Mouse (Mus musculus): ENCODE results near the gene Matk. TPM values are rescaled to one million over a fixed set of nuclear protein-coding genes. Genes with fewer than 3 reads are reported as not detected.
"Not testable (repeated sequence)": the region's sequence is repeated elsewhere in the genome, so short reads cannot be mapped to it uniquely, and the experiment has no call there.

Matk gene
- 100 to 1,000 TPM; 260 to 267 TPM for total RNA-seq (2021)
- long read RNA-seq, experiment 1, transcript Matk-209 (6 exons, 860 nt), result minor isoform, 6 of 323 reads
- long read RNA-seq, experiment 1, transcript Matk-205 (13 exons, 1,841 nt), result minor isoform, 26 of 323 reads
- long read RNA-seq, experiment 1, transcript Matk-201 (13 exons, 2,228 nt), result major isoform, 113 of 323 reads
- long read RNA-seq, experiment 1, partial matches to known transcripts, result 37 of 323 reads
- long read RNA-seq, experiment 1, other reads (novel, unspliced or antisense), result 136 of 323 reads
- long read RNA-seq, experiment 2, transcript Matk-201 (13 exons, 2,228 nt), result major isoform, 126 of 361 reads
- long read RNA-seq, experiment 2, transcript Matk-205 (13 exons, 1,841 nt), result minor isoform, 28 of 361 reads
- long read RNA-seq, experiment 2, transcript Matk-203 (13 exons, 1,916 nt), result minor isoform, 7 of 361 reads
- long read RNA-seq, experiment 2, transcript Matk-209 (6 exons, 860 nt), result minor isoform, 12 of 361 reads
- long read RNA-seq, experiment 2, partial matches to known transcripts, result 26 of 361 reads
- long read RNA-seq, experiment 2, other reads (novel, unspliced or antisense), result 158 of 361 reads

DNA sequence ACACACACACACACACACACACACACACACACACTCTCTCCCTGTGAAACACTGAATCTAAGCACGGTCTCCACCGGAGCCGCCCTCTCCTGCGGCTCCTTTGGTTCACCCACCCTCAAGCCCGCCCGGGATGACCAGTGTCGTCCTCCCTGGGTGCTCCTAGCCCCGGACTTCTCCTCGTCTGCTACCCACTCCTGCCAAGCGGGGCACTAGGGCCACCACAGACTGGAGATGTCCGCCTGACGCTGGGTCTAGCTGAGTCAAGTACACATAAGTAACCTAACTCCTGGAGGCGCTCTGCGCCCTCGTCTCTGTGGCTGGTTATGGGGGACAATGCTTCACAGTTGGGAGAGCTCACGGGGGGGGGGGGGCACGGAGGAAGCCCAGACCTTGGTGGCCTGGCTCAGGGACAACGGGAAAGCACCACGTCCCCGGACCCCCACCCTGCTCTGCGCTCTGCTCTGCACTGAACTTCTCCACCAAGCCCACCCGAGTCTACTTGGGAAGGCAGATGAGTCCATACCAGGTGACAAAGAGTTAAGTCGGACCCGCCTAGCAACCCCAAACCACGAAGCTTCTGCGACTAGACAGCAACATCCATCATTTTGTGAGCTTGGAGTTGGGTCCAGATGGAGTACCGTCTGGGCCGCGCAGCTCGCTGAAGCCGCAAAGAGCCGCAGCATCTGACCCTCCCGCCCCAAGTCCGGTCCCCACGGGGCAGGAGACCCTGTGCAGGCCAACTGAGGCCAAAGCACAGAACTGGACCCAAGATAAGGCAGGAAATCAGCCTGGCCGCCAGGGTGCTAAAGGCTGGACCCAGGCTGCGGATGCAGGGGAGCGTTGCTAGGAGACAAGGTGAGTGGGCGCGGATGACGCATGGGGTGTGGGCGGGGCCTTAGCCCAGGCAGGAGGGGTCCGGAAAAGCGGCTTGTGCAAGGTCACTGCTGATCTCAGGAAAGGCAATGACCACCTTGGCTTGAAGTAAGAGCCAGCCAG is at the start of gene Matk:
Matk (plus strand) TSS at position 512 of the 996 bp plus-strand sequence.
- peak; percentile 90 to 92 for DNase-seq (ENCODE audit: low spot score in 2 of 2)
- Histone ChIP-seq H3K4me3 (peak within 1 kb of the TSS; percentile 56), H3K27ac (peak within 1 kb of the TSS; percentile 100)
- TF ChIP-seq CTCF (conservative IDR thresholded peaks at IDR 0.05), result peak; percentile 50

GRCm38 (mm10) chr10:81202978-81203720 is 49.6 kb upstream of the Matk start:
- DNase-seq (ENCODE audit: low spot score in 2 of 2), result no peak
- TF ChIP-seq CTCF (conservative IDR thresholded peaks at IDR 0.05), result no peak
- Histone ChIP-seq H3K4me3 (no peak overlapping the region), H3K27ac (no peak overlapping the region)

DNA sequence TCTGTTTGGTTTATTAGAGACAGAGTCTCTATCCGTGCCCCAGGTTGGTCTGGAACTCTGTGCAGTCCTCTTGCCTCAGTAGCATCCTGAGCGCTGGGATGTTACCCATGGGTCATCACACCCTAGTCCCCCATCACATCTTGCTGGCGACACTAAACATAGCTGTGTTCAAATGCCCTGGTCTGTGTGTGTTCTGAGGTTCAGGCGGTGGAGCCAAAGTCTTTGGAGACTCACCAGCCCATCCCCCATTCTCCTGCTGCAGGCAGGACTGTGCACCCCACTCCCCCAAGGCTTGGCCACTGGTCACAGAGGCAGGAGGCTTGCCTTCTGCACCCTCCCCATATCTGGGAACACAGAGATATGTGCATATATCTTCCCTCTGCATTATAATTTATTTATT is 48.6 kb upstream of the Matk start:
- H3K4me3 ChIP-seq, result no peak overlapping the region
- DNase-seq (ENCODE audit: low spot score in 2 of 2), result no peak
- H3K27ac ChIP-seq, result no peak overlapping the region
- TF ChIP-seq CTCF (conservative IDR thresholded peaks at IDR 0.05), result no peak

DNA sequence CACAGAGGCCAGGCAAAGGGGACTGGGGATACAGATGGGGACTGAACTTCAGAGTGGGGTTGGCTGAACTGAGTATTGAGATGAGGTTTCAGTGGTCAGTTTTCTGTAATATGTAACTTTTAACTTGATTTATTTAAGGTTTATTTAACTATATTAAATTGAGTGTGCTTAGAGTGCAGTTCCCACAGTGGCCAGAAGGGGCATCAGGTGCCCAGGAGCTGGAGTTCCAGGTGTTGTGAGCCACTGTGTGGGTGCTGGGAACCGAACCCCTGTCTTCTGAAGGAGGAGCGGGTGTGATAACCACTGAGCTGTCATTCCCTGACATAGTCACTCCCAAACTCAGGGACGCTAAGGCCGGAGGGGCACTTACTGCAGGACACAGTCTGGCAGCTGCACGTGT is 42.6 kb upstream of the Matk start:
- DNase-seq (ENCODE audit: low spot score in 2 of 2), result no peak

GRCm38 (mm10) chr10:81216260-81216659 is 36.5 kb upstream of the Matk start:
- no peak overlapping the region for H3K27ac ChIP-seq
- TF ChIP-seq CTCF (conservative IDR thresholded peaks at IDR 0.05), result no peak

More for the DNA sequence above, 42.6 kb upstream of the Matk start:
- Histone ChIP-seq H3K4me3 (no peak overlapping the region), H3K27ac (no peak overlapping the region)
- TF ChIP-seq CTCF (conservative IDR thresholded peaks at IDR 0.05), result peak; percentile 71

GRCm38 (mm10) chr10:81216810-81217209 is 35.9 kb upstream of the Matk start:
- TF ChIP-seq CTCF (conservative IDR thresholded peaks at IDR 0.05), result no peak

More at GRCm38 (mm10) chr10:81216260-81216659, 36.5 kb upstream of the Matk start:
- no peak for DNase-seq (ENCODE audit: low spot score in 2 of 2)
- H3K4me3 ChIP-seq, result no peak overlapping the region

GRCm38 (mm10) chr10:81217267-81217666 is 35.5 kb upstream of the Matk start:
- not testable (repeated sequence) for H3K4me3 ChIP-seq; H3K27ac ChIP-seq; DNase-seq (ENCODE audit: low spot score in 2 of 2)
- TF ChIP-seq CTCF (conservative IDR thresholded peaks at IDR 0.05), result peak; percentile 78

More at GRCm38 (mm10) chr10:81216810-81217209, 35.9 kb upstream of the Matk start:
- DNase-seq (ENCODE audit: low spot score in 2 of 2), result no peak
- Histone ChIP-seq H3K4me3 (no peak overlapping the region), H3K27ac (no peak overlapping the region)

- peak; percentile 93 for TF ChIP-seq CTCF (conservative IDR thresholded peaks at IDR 0.05)
- Histone ChIP-seq H3K27ac (no peak overlapping the region), H3K4me3 (no peak overlapping the region)
- DNase-seq (ENCODE audit: low spot score in 2 of 2), result peak in 1 of 2 experiments; percentile 47
These were observed 34.8 kb upstream of the Matk start for GRCm38 (mm10) chr10:81217964-81218363.

DNA sequence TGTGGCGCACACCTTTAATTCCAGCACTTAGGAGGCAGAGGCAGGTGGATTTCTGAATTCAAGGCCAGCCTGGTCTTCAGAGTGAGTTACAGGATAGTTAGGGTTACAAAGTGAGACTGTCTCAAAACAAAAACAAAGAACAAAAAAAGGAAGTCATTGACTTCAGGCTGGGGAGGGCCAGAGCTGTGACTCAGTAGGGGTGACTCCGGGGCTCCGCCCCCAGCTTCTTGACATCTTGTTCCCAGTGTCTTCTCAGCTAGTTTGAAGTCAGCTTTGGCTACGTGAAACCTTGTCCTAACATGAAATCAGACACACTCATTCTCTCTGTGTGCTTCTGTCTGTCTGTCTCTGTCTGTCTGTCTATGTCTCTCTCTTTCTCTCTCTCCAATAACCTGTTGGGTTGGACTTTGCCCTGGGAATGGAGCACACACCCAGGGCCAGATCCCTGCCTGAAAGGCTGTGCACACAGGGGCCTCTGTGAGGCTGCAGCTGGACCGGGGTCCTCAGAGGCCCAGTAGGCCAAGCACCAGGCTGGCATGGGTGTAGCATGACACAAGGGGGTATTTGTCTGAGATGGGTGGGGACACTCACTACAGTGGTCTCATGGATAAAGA is 31.2 kb upstream of the Matk start:
- Histone ChIP-seq H3K4me3 (no peak overlapping the region), H3K27ac (no peak overlapping the region)
- DNase-seq (ENCODE audit: low spot score in 2 of 2), result no peak
- no peak for TF ChIP-seq CTCF (conservative IDR thresholded peaks at IDR 0.05)

DNA sequence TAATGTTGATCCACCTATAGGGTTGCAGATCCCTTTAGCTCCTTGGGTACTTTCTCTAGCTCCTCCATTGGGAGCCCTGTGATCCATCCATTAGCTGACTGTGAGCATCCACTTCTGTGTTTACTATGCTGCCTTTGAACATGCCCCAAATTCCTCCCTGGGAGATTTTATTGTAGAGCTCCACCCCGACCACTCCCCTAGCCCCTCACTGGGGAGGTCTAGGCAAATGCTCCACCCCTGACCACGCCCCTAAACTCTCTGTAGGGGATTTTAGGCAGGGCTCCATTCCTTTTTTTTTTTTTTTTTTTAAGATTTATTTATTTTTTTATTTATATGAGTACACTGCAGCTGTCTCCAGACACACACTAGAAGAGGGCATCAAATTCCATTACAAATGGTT is 29.0 kb upstream of the Matk start:
- not testable (repeated sequence) for H3K4me3 ChIP-seq; DNase-seq (ENCODE audit: low spot score in 2 of 2); H3K27ac ChIP-seq

DNA sequence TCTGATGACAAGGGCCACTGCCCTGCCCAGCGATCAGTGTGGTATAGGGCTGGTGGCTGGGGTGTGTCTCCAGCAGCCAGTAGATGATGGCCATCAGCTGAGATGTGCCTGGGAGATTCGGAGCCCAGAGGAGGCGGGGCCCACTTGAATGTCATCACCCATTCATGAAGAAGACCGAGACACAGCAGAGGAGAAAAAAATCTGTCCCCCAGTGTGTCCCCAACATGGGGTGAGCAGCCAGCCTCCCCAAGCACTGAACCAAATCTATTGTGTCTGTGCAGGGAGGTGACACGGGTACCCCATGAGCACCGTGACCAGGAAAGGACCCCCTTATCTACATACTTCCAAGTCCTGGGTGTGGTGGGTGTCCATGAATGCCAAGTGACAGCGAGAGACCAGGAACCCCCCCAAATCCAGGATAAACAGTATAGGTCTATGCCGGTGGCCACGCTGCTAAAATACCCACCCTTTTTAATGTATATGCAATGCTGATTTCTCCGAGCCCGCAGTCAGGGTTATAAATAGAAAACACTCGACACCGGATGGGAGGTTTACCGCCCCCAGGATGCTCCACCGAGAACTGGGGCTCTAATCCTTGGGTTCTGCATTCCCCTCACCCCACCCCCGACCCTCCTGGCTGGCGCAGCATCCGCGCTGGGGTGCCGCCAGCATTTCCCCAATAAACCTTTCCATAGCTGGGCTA is 22.8 kb upstream of the Matk start:
- peak overlapping the region; percentile 72 for H3K4me3 ChIP-seq
- TF ChIP-seq CTCF (conservative IDR thresholded peaks at IDR 0.05), result no peak
- peak overlapping the region; percentile 93 for H3K27ac ChIP-seq
- DNase-seq (ENCODE audit: low spot score in 2 of 2), result no peak
